Mouse (Mus musculus): ENCODE data around the gene Snapc2. TPM values are rescaled to one million over a fixed set of nuclear protein-coding genes. Genes with fewer than 3 reads are reported as not detected.

Snapc2 gene
- polyA plus RNA-seq, 1 experiment from 2014 or later = 61.9 TPM

DNA sequence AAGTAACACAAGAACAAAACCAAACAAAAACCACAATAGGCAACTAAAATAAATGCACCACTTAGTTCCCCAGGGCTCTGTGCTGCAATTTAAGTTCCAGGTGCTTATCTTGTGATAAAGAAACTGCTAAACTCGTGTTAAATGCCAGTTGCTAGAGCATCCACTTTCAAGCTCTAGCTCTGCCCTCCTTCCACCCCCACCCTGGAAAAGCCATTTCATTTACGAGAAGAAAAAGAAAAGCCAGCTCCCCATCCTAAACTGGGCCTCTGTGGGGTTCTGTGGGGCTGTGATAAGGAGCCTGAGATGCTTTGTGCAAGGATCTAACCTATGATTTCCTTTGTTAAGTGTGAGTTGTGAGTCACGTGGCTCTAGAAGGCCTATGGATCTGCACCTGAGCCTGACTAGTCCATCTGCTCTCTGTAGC, 51.3 kb downstream of the Snapc2 start:
- Histone ChIP-seq H3K4me2 (replicated peaks; ENCODE audit: low read depth, low read length) (no peak overlapping the region), H3K36me3 (ENCODE audit: insufficient read depth, low read length) (peaks cover 72% of the 10 kb centered on the region), H3K27me3 (ENCODE audit: insufficient read depth, low read length) (no peaks in the 10 kb centered on the region), H3K27ac (ENCODE audit: low read length) (no peak overlapping the region), H3K9me3 (ENCODE audit: low read length) (no peaks in the 10 kb centered on the region), H3K4me1 (ENCODE audit: insufficient read depth, low read length) (no peaks in the 10 kb centered on the region), H3K9ac (replicated peaks; ENCODE audit: low read length) (no peak overlapping the region), H3K4me3 (ENCODE audit: low read length) (no peak overlapping the region)
- no peak for ATAC-seq (ENCODE audit: low FRiP score, low TSS enrichment)
- whole genome bisulfite sequencing = 87% methylated on average over 3 of the region's 3 CpGs

Other genes with a start within 250 kb of the Snapc2 start
- 0.14 TPM in 1 of 2 replicates, not detected in the other for gene Cd209f, start 147.2 kb upstream of the Snapc2 start, polyA plus RNA-seq (2015; fragmentation: Nextera tagmentation; extraction: Ambion mirVana)
- gene Cd209g, start 119.0 kb upstream of the Snapc2 start, polyA plus RNA-seq (2015; fragmentation: Nextera tagmentation; extraction: Ambion mirVana) = not detected in 2 replicates
- gene Evi5l, start 86.5 kb upstream of the Snapc2 start, polyA plus RNA-seq (2015; fragmentation: Nextera tagmentation; extraction: Ambion mirVana) = 27.6 and 30.3 TPM in 2 replicates
- gene Prr36, start 35.6 kb upstream of the Snapc2 start, polyA plus RNA-seq (2015; fragmentation: Nextera tagmentation; extraction: Ambion mirVana) = 4.7 TPM in 2 replicates
- 1.4 and 1.6 TPM in 2 replicates for gene Lrrc8e, start 26.3 kb upstream of the Snapc2 start, polyA plus RNA-seq (2015; fragmentation: Nextera tagmentation; extraction: Ambion mirVana)
- 30.6 and 33.6 TPM in 2 replicates for gene Map2k7, start 14.3 kb upstream of the Snapc2 start, polyA plus RNA-seq (2015; fragmentation: Nextera tagmentation; extraction: Ambion mirVana)
- gene Gm49320, start 14.2 kb upstream of the Snapc2 start, polyA plus RNA-seq (2015; fragmentation: Nextera tagmentation; extraction: Ambion mirVana) = 1.2 and 1.3 TPM in 2 replicates
- 4.2 and 4.8 TPM in 2 replicates for gene Tgfbr3l, start 4.9 kb upstream of the Snapc2 start, polyA plus RNA-seq (2015; fragmentation: Nextera tagmentation; extraction: Ambion mirVana)
- gene Ctxn1, start 6.2 kb downstream of the Snapc2 start, polyA plus RNA-seq (2015; fragmentation: Nextera tagmentation; extraction: Ambion mirVana) = 109 and 118 TPM in 2 replicates
- gene Timm44, start 22.8 kb downstream of the Snapc2 start, polyA plus RNA-seq (2015; fragmentation: Nextera tagmentation; extraction: Ambion mirVana) = 76.8 and 86.1 TPM in 2 replicates
- gene Ccl25, start 72.1 kb downstream of the Snapc2 start, polyA plus RNA-seq (2015; fragmentation: Nextera tagmentation; extraction: Ambion mirVana) = 15.5 and 20.6 TPM in 2 replicates
- gene Elavl1, start 72.3 kb downstream of the Snapc2 start, polyA plus RNA-seq (2015; fragmentation: Nextera tagmentation; extraction: Ambion mirVana) = 231 and 245 TPM in 2 replicates
- gene Cers4, start 239.9 kb downstream of the Snapc2 start, polyA plus RNA-seq (2015; fragmentation: Nextera tagmentation; extraction: Ambion mirVana) = 17.8 and 21.6 TPM in 2 replicates